Mouse (Mus musculus) ES-Bruce4 (cell line): ENCODE measurements around the gene Tlr12. TPM values are rescaled to one million over a fixed set of nuclear protein-coding genes. Genes with fewer than 3 reads are reported as not detected.

Experiments
- H3K27ac ChIP-seq: 2 replicates; pipeline ENCODE4 v1.5.1; 2012; ENCODE audit warnings: low read length, inconsistent platforms; ENCODE audit not compliant: insufficient read depth
- H3K27me3 ChIP-seq: 2 replicates; pipeline ENCODE4 v1.6.1; 2012; ENCODE audit warnings: mild to moderate bottlenecking, low read length, inconsistent platforms; ENCODE audit not compliant: control insufficient read depth, poor library complexity, insufficient read depth, severe bottlenecking
- H3K36me3 ChIP-seq: 2 replicates; pipeline ENCODE4 v1.6.1; 2012; ENCODE audit warnings: inconsistent platforms, mild to moderate bottlenecking, low read length, moderate library complexity; ENCODE audit not compliant: control insufficient read depth, poor library complexity, insufficient read depth, severe bottlenecking
- H3K4me1 ChIP-seq: one replicate; pipeline ENCODE4 v1.8.1; 2011; ENCODE audit warnings: low read length; ENCODE audit not compliant: control insufficient read depth, insufficient read depth
- H3K4me3 ChIP-seq: 2 replicates; pipeline ENCODE4 v1.5.1; 2011; ENCODE audit warnings: low read depth, mild to moderate bottlenecking, low read length
- H3K9ac ChIP-seq: 2 replicates; pipeline ENCODE4 v1.6.1; 2012; ENCODE audit warnings: low read depth, mild to moderate bottlenecking, inconsistent platforms; ENCODE audit not compliant: poor library complexity, severe bottlenecking
- H3K9me3 ChIP-seq: replicated peaks from 2 replicates; pipeline ENCODE4 v1.6.1; 2012; ENCODE audit warnings: mild to moderate bottlenecking, low read length, inconsistent platforms; ENCODE audit not compliant: control insufficient read depth, poor library complexity, insufficient read depth, severe bottlenecking
- CTCF ChIP-seq: IDR thresholded peaks from one replicate; pipeline ENCODE4 v1.8.1; 2011; ENCODE audit warnings: low read depth, low read length
- EP300 ChIP-seq: IDR thresholded peaks from 2 replicates; pipeline ENCODE4 v1.6.1; 2011; ENCODE audit warnings: low read depth, low read length; ENCODE audit not compliant: insufficient read depth
- POLR2A ChIP-seq: IDR thresholded peaks from one replicate; pipeline ENCODE4 v1.8.1; 2011; ENCODE audit warnings: low read length; ENCODE audit not compliant: insufficient read depth
- polyA plus RNA-seq: library from polyadenylated mRNA; stranded (reverse); fragments of >200 nt; gene quantifications from 2 replicates; pipeline ENCODE4 v1.2.4, GENCODE M21; 2011; ENCODE audit warnings: low read depth; ENCODE audit not compliant: missing spikeins, insufficient read depth, insufficient read length

The Tlr12 gene
- polyA plus RNA-seq, 1 experiment, result not detected

GRCm38 (mm10) chr4:128646762-128647161 lies 28.3 kb upstream of the Tlr12 start:
- Histone ChIP-seq H3K36me3 (no peaks in the 10 kb centered on the region), H3K4me1 (no peaks in the 10 kb centered on the region), H3K27me3 (no peaks in the 10 kb centered on the region), H3K4me3 (no peak overlapping the region), H3K9ac (no peak overlapping the region), H3K27ac (no peak overlapping the region), H3K9me3 (no peaks in the 10 kb centered on the region)
- TF ChIP-seq POLR2A, result no peak
- TF ChIP-seq CTCF, result no peak
- no peak for TF ChIP-seq EP300

GRCm38 (mm10) chr4:128645896-128646295 lies 27.5 kb upstream of the Tlr12 start:
- H3K27ac ChIP-seq, result no peak overlapping the region
- no peaks in the 10 kb centered on the region for H3K27me3 ChIP-seq
- no peaks in the 10 kb centered on the region for H3K36me3 ChIP-seq
- no peak overlapping the region for H3K9ac ChIP-seq
- no peak for TF ChIP-seq POLR2A
- no peak for TF ChIP-seq EP300
- TF ChIP-seq CTCF, result no peak
- H3K4me1 ChIP-seq, result no peaks in the 10 kb centered on the region
- H3K9me3 ChIP-seq, result no peaks in the 10 kb centered on the region
- no peak overlapping the region for H3K4me3 ChIP-seq

- H3K27me3 ChIP-seq, result no peaks in the 10 kb centered on the region
- no peaks in the 10 kb centered on the region for H3K36me3 ChIP-seq
- H3K9me3 ChIP-seq, result no peaks in the 10 kb centered on the region
- no peak overlapping the region for H3K4me3 ChIP-seq
- no peak overlapping the region for H3K9ac ChIP-seq
- peaks cover 2% of the 10 kb centered on the region for H3K4me1 ChIP-seq
- H3K27ac ChIP-seq, result no peak overlapping the region
- TF ChIP-seq EP300, result no peak
- TF ChIP-seq POLR2A, result no peak
- TF ChIP-seq CTCF, result no peak
These were observed 23.6 kb upstream of the Tlr12 start for GRCm38 (mm10) chr4:128641766-128642717.

GRCm38 (mm10) chr4:128638265-128638923 lies 20.0 kb upstream of the Tlr12 start:
- no peak for TF ChIP-seq POLR2A
- no peak for TF ChIP-seq EP300
- no peak for TF ChIP-seq CTCF
- H3K36me3 ChIP-seq, result no peaks in the 10 kb centered on the region
- no peak overlapping the region for H3K4me3 ChIP-seq
- H3K27me3 ChIP-seq, result no peaks in the 10 kb centered on the region
- peaks cover 7% of the 10 kb centered on the region for H3K4me1 ChIP-seq
- H3K9me3 ChIP-seq, result no peaks in the 10 kb centered on the region
- H3K27ac ChIP-seq, result no peak overlapping the region
- H3K9ac ChIP-seq, result no peak overlapping the region

GRCm38 (mm10) chr4:128637250-128637649 lies 18.8 kb upstream of the Tlr12 start:
- H3K27me3 ChIP-seq, result no peaks in the 10 kb centered on the region
- peaks cover 7% of the 10 kb centered on the region for H3K4me1 ChIP-seq
- no peaks in the 10 kb centered on the region for H3K9me3 ChIP-seq
- no peak overlapping the region for H3K27ac ChIP-seq
- H3K36me3 ChIP-seq, result no peaks in the 10 kb centered on the region
- no peak overlapping the region for H3K4me3 ChIP-seq
- H3K9ac ChIP-seq, result no peak overlapping the region
- no peak for TF ChIP-seq EP300
- no peak for TF ChIP-seq CTCF
- TF ChIP-seq POLR2A, result no peak
